Mouse (Mus musculus): ENCODE data around the gene Dpf3. TPM values are rescaled to one million over a fixed set of nuclear protein-coding genes. Genes with fewer than 3 reads are reported as not detected.
A peak's percentile ranks its signal among the peaks of the same experiment; 100 is the strongest.

Dpf3 gene
- total RNA-seq, 2 experiments from 2014 or later, result 27.4 to 29.4 TPM

- H3K4me3 ChIP-seq, result no peak overlapping the region
- no peak overlapping the region for H3K27ac ChIP-seq
- no peak for TF ChIP-seq CTCF (conservative IDR thresholded peaks at IDR 0.05)
- DNase-seq (ENCODE audit: low spot score in 2 of 2), result no peak
Measured at GRCm38 (mm10) chr12:83369416-83369815, 118.1 kb downstream of the Dpf3 start.

- Histone ChIP-seq H3K4me3 (no peak overlapping the region), H3K27ac (no peak overlapping the region)
- no peak for DNase-seq (ENCODE audit: low spot score in 2 of 2)
- TF ChIP-seq CTCF (conservative IDR thresholded peaks at IDR 0.05), result no peak
Measured at GRCm38 (mm10) chr12:83367486-83367885, 120.0 kb downstream of the Dpf3 start.

- no peak overlapping the region for H3K4me3 ChIP-seq
- H3K27ac ChIP-seq, result no peak overlapping the region
- no peak for DNase-seq (ENCODE audit: low spot score in 2 of 2)
- peak; percentile 57 for TF ChIP-seq CTCF (conservative IDR thresholded peaks at IDR 0.05)
Measured at GRCm38 (mm10) chr12:83364771-83365170, 122.7 kb downstream of the Dpf3 start.

- no peak for DNase-seq (ENCODE audit: low spot score in 2 of 2)
Measured at GRCm38 (mm10) chr12:83361801-83362200, 125.7 kb downstream of the Dpf3 start.

GRCm38 (mm10) chr12:83352640-83353039, 134.9 kb downstream of the Dpf3 start:
- Histone ChIP-seq H3K27ac (no peak overlapping the region), H3K4me3 (no peak overlapping the region)
- TF ChIP-seq CTCF (conservative IDR thresholded peaks at IDR 0.05), result no peak
- DNase-seq (ENCODE audit: low spot score in 2 of 2), result no peak

More at GRCm38 (mm10) chr12:83361801-83362200, 125.7 kb downstream of the Dpf3 start:
- Histone ChIP-seq H3K27ac (no peak overlapping the region), H3K4me3 (no peak overlapping the region)
- no peak for TF ChIP-seq CTCF (conservative IDR thresholded peaks at IDR 0.05)

- H3K4me3 ChIP-seq, result no peak overlapping the region
- TF ChIP-seq CTCF (conservative IDR thresholded peaks at IDR 0.05), result no peak
- no peak for DNase-seq (ENCODE audit: low spot score in 2 of 2)
- no peak overlapping the region for H3K27ac ChIP-seq
Measured at GRCm38 (mm10) chr12:83349736-83350135, 137.8 kb downstream of the Dpf3 start.

- no peak for DNase-seq (ENCODE audit: low spot score in 2 of 2)
- no peak for TF ChIP-seq CTCF (conservative IDR thresholded peaks at IDR 0.05)
- H3K4me3 ChIP-seq, result no peak overlapping the region
- no peak overlapping the region for H3K27ac ChIP-seq
Measured at GRCm38 (mm10) chr12:83348246-83348645, 139.3 kb downstream of the Dpf3 start.

GRCm38 (mm10) chr12:83342875-83343185, 144.7 kb downstream of the Dpf3 start:
- no peak for TF ChIP-seq CTCF (conservative IDR thresholded peaks at IDR 0.05)
- peak; percentile 32 to 69 for DNase-seq (ENCODE audit: low spot score in 2 of 2)
- H3K27ac ChIP-seq, result peak overlapping the region; percentile 94

GRCm38 (mm10) chr12:83342035-83342874, 145.3 kb downstream of the Dpf3 start:
- H3K4me3 ChIP-seq, result no peak overlapping the region
- no peak for TF ChIP-seq CTCF (conservative IDR thresholded peaks at IDR 0.05)
- peak in 1 of 2 experiments; percentile 62 for DNase-seq (ENCODE audit: low spot score in 2 of 2)

More at GRCm38 (mm10) chr12:83342875-83343185, 144.7 kb downstream of the Dpf3 start:
- H3K4me3 ChIP-seq, result no peak overlapping the region

GRCm38 (mm10) chr12:83340960-83341359, 146.6 kb downstream of the Dpf3 start:
- no peak overlapping the region for H3K4me3 ChIP-seq
- peak overlapping the region; percentile 94 for H3K27ac ChIP-seq
- no peak for DNase-seq (ENCODE audit: low spot score in 2 of 2)
- TF ChIP-seq CTCF (conservative IDR thresholded peaks at IDR 0.05), result no peak

More at GRCm38 (mm10) chr12:83342035-83342874, 145.3 kb downstream of the Dpf3 start:
- peak overlapping the region; percentile 94 for H3K27ac ChIP-seq

- H3K4me3 ChIP-seq, result no peak overlapping the region
- peak; percentile 36 for TF ChIP-seq CTCF (conservative IDR thresholded peaks at IDR 0.05)
- H3K27ac ChIP-seq, result peak overlapping the region; percentile 80
- DNase-seq (ENCODE audit: low spot score in 2 of 2), result no peak
Measured at GRCm38 (mm10) chr12:83338345-83338744, 149.2 kb downstream of the Dpf3 start.

GRCm38 (mm10) chr12:83337776-83338149, 149.8 kb downstream of the Dpf3 start:
- Histone ChIP-seq H3K4me3 (no peak overlapping the region), H3K27ac (peak overlapping the region; percentile 80)
- no peak for TF ChIP-seq CTCF (conservative IDR thresholded peaks at IDR 0.05)
- no peak for DNase-seq (ENCODE audit: low spot score in 2 of 2)

GRCm38 (mm10) chr12:83337077-83337775, 150.3 kb downstream of the Dpf3 start:
- Histone ChIP-seq H3K27ac (peak overlapping the region; percentile 80), H3K4me3 (no peak overlapping the region)
- TF ChIP-seq CTCF (conservative IDR thresholded peaks at IDR 0.05), result no peak
- no peak for DNase-seq (ENCODE audit: low spot score in 2 of 2)
